Mouse (Mus musculus): Measurements from ENCODE around the gene Wdr34. TPM values are rescaled to one million over a fixed set of nuclear protein-coding genes. Genes with fewer than 3 reads are reported as not detected.

The Wdr34 gene
- polyA plus RNA-seq, 1 experiment from 2014 or later, result 6.2 TPM

DNA sequence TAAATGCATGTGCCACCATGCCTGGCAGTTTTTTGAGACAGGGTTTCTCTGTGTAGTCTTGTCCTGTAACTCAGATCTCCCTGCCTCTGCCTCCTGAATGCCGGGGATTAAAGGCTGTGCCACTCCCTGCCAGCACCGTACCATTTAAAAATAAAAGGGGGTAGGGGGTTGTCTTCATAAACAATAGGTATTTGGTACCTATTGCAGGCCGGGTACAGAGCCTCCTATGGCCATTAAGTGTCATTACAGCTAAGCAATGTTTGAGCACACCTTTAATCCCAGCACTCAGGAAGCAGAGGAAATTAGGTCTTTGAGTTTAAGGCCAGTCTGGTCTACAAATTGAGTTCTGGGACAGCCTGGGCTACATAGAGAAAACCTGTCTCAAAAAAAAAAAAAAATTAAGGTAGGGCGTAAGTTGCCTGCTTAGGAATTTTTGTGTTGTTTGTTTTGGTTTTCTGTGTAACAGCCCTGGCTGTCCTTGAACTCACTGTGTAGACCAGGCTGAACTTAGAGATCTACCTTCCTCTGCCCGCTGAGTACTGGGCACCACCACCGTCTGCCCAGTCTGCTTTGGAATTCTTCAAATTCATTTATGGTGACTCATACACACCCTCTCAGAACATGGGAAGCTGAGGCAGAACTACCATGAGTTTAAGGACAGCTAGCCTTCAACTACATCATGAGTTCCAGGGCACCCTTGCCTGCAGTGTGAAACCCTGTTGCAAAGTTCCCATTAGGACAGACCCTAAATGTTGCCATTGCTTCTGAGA lies 3.5 kb upstream of the Wdr34 start:
- no peak overlapping the region for H3K4me3 ChIP-seq (replicated peaks)
- H3K27ac ChIP-seq (replicated peaks), result no peak overlapping the region
- no peak overlapping the region for H3K4me2 ChIP-seq
- H3K9ac ChIP-seq, result no peak overlapping the region
- no peak for ATAC-seq (ENCODE audit: insufficient read depth)
- H3K4me1 ChIP-seq (replicated peaks), result peaks cover 26% of the 10 kb centered on the region
- peaks cover 11% of the 10 kb centered on the region for H3K27me3 ChIP-seq
- WGBS (ENCODE audit: insufficient replicate concordance), result 32% methylated on average over 6 of the region's 6 CpGs
- H3K9me3 ChIP-seq (replicated peaks), result no peaks in the 10 kb centered on the region
- no peaks in the 10 kb centered on the region for H3K36me3 ChIP-seq (replicated peaks)

DNA sequence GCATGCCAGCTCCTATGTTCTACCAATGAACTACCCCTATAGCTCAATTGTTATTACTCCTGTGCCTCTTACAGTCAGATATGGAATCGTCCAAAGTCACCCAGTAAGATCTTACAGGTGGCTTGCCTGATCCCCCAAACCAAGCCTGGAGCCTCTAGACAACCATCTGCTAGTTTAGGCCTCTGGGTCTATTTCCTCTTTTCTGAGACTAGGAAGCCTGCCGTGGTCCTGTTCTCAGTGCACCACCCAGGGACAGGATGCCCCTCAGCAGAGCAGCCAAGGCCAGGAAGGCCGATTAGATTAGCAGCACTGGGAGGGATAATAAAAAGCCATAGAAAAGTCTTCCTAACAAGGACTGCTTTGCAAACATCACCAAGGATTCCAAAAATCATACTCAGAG lies 1.1 kb upstream of the Wdr34 start:
- Histone ChIP-seq H3K9me3 (replicated peaks) (no peaks in the 10 kb centered on the region), H3K36me3 (replicated peaks) (no peaks in the 10 kb centered on the region), H3K27me3 (peaks cover 11% of the 10 kb centered on the region), H3K4me1 (replicated peaks) (peaks cover 23% of the 10 kb centered on the region), H3K4me2 (no peak overlapping the region), H3K27ac (replicated peaks) (peak overlapping the region; percentile 30; the same call in 1 of the 2 replicates), H3K4me3 (replicated peaks) (no peak overlapping the region), H3K9ac (no peak overlapping the region)
- no peak for ATAC-seq (ENCODE audit: insufficient read depth)
- WGBS (ENCODE audit: insufficient replicate concordance), result 22% methylated on average over 3 of the region's 3 CpGs

DNA sequence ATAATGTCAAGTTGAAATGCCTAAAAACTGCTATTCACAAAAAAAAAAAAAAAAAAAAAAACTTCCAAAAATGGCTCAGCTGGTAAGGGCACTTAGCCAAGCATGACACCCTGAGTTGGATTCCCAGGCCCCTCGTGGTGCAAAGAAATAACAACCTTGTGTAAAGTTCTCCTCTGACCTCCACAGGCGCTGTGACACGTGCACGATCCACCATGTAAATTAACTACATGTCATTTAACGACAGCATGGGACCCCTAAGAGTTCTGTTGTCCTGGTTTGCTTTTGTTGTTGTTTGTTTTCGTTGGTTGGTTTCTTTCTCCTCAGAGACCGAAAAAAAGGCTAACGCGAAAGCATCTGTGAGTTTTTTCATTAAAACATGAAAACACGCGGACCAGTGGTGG lies 580 bp downstream of the Wdr34 start:
- peaks cover 23% of the 10 kb centered on the region for H3K4me1 ChIP-seq (replicated peaks)
- H3K4me3 ChIP-seq (replicated peaks), result peak overlapping the region; percentile 68
- no peak for ATAC-seq (ENCODE audit: insufficient read depth)
- peaks cover under 1% of the 10 kb centered on the region for H3K27me3 ChIP-seq
- no peaks in the 10 kb centered on the region for H3K9me3 ChIP-seq (replicated peaks)
- WGBS (ENCODE audit: insufficient replicate concordance), result 40% methylated on average over 11 of the region's 11 CpGs
- peak overlapping the region; percentile 92 for H3K4me2 ChIP-seq
- peak overlapping the region; percentile 88 for H3K27ac ChIP-seq (replicated peaks)
- peak overlapping the region; percentile 68 for H3K9ac ChIP-seq
- no peaks in the 10 kb centered on the region for H3K36me3 ChIP-seq (replicated peaks)

DNA sequence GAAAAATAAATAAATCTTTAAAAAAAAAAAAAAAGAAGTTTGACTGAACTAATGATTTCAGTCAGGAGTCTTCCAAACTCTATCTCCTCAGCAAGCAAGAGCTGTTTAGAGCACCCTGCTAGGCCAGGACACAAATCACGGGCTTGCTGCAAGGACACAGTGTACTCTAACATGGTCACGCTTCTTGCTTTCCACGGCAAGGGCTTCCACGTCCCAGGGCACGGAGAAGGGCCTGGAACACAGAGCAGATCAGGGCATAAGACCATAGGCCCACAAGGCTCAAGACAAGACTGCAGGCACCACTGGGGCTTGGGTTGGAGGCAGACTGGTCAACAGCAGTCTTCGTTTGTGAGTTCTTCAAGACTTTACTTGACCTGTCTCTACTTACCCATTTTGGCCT lies 1.6 kb downstream of the Wdr34 start:
- no peak overlapping the region for H3K27ac ChIP-seq (replicated peaks)
- H3K9me3 ChIP-seq (replicated peaks), result no peaks in the 10 kb centered on the region
- H3K36me3 ChIP-seq (replicated peaks), result no peaks in the 10 kb centered on the region
- ATAC-seq (ENCODE audit: insufficient read depth), result no peak
- H3K4me3 ChIP-seq (replicated peaks), result no peak overlapping the region
- WGBS (ENCODE audit: insufficient replicate concordance), result 91% methylated on average over 6 of the region's 6 CpGs
- H3K9ac ChIP-seq, result no peak overlapping the region
- no peak overlapping the region for H3K4me2 ChIP-seq
- no peaks in the 10 kb centered on the region for H3K27me3 ChIP-seq
- H3K4me1 ChIP-seq (replicated peaks), result peaks cover 30% of the 10 kb centered on the region

DNA sequence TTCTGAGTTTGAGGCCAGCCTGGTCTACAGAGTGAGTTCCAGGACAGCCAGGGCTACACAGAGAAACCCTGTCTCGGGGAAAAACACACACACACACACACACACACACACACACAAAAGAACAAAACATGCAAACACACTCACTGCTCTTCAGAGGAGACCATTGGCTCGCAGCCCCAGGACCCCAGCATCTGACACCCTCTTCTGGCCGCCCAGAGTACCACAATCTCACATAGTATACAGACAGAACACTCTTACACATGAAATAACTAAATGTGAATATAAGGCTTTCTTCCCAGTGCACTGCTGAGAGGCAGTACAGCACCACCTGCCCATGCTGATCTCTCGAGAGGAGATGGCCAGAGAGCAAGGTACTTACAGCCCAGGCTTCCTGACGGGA lies 4.1 kb downstream of the Wdr34 start:
- no peak for ATAC-seq (ENCODE audit: insufficient read depth)

DNA sequence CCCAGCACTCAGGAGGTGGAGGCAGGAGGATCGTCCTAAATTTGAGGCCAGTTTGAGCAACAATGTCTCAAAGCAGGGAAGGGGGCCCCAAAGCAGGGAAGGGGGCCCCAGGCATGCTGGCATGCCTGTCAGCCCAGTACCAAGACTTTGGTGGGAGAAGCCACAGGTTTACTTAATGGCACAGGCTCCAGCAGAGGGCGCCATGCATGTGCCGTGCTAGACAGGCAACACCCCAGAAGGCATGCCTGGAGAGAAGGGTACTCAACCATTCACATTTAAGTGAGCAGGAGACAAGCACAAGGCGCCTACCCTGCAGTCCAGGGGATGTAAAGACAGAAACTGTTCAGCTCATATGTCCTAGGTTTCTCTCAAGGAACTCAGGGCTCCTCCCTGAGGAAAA lies 6.2 kb downstream of the Wdr34 start:
- Histone ChIP-seq H3K27me3 (no peaks in the 10 kb centered on the region), H3K9me3 (replicated peaks) (no peaks in the 10 kb centered on the region), H3K4me1 (replicated peaks) (peaks cover 8% of the 10 kb centered on the region), H3K4me3 (replicated peaks) (no peak overlapping the region), H3K4me2 (no peak overlapping the region), H3K27ac (replicated peaks) (no peak overlapping the region), H3K36me3 (replicated peaks) (no peaks in the 10 kb centered on the region), H3K9ac (no peak overlapping the region)
- ATAC-seq (ENCODE audit: insufficient read depth), result peak; percentile 37; the same call in 1 of the 2 replicates
- WGBS (ENCODE audit: insufficient replicate concordance), result 7% methylated on average over 4 of the region's 4 CpGs

More for the DNA sequence above, 4.1 kb downstream of the Wdr34 start:
- no peaks in the 10 kb centered on the region for H3K27me3 ChIP-seq
- H3K4me1 ChIP-seq (replicated peaks), result peaks cover 26% of the 10 kb centered on the region
- no peak overlapping the region for H3K4me2 ChIP-seq
- no peak overlapping the region for H3K4me3 ChIP-seq (replicated peaks)
- no peak overlapping the region for H3K9ac ChIP-seq
- no peaks in the 10 kb centered on the region for H3K9me3 ChIP-seq (replicated peaks)
- WGBS (ENCODE audit: insufficient replicate concordance), result 62% methylated on average over 5 of the region's 5 CpGs
- no peak overlapping the region for H3K27ac ChIP-seq (replicated peaks)
- no peaks in the 10 kb centered on the region for H3K36me3 ChIP-seq (replicated peaks)

DNA sequence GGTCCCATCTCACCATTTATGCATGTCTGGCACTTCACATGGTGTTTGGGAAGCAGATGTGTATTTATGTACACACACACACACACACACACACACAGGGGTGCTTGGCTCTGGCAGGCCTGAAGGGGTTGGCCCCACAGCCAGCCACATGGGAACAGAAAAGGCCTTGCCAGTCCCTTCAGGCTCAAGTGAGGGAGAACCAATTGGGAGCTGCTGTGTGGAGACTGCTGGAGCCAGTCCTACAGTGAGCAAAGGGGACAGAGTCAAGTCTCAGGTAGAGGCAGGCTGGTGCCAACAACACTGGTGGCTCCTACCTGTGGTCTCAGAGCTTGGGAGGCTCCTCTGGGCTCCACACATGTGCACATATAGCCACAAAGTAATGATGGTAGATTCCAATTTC lies 9.0 kb downstream of the Wdr34 start:
- Histone ChIP-seq H3K27me3 (no peaks in the 10 kb centered on the region), H3K4me2 (no peak overlapping the region), H3K36me3 (replicated peaks) (no peaks in the 10 kb centered on the region), H3K9ac (no peak overlapping the region), H3K4me3 (replicated peaks) (no peak overlapping the region), H3K27ac (replicated peaks) (no peak overlapping the region), H3K9me3 (replicated peaks) (no peaks in the 10 kb centered on the region), H3K4me1 (replicated peaks) (peaks cover 7% of the 10 kb centered on the region)
- no peak for ATAC-seq (ENCODE audit: insufficient read depth)

DNA sequence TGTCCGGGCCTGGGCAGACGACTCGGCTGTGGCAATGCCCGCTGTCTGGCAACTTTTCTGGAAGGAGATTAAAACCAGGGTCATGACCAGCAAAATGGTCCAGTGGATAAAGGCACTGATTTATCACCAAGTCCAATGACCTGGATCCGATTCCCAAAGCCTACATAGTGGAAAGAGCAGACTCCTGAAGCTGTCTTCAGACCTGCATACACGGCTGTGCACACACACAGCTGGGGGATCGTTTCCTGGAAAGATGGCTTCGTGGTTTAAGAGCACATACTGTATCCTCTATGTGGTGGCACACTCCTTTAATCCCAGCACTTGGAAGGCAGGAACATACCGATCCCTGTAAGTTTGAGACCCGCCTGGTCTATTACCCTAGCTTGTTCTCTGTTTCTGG lies 10.3 kb downstream of the Wdr34 start:
- no peak overlapping the region for H3K4me3 ChIP-seq (replicated peaks)
- no peak overlapping the region for H3K27ac ChIP-seq (replicated peaks)
- H3K4me1 ChIP-seq (replicated peaks), result peaks cover 7% of the 10 kb centered on the region
- no peak overlapping the region for H3K9ac ChIP-seq
- H3K36me3 ChIP-seq (replicated peaks), result no peaks in the 10 kb centered on the region
- no peak overlapping the region for H3K4me2 ChIP-seq
- no peak for ATAC-seq (ENCODE audit: insufficient read depth)
- no peaks in the 10 kb centered on the region for H3K27me3 ChIP-seq
- no peaks in the 10 kb centered on the region for H3K9me3 ChIP-seq (replicated peaks)
- WGBS (ENCODE audit: insufficient replicate concordance), result 75% methylated on average over 10 of the region's 10 CpGs

DNA sequence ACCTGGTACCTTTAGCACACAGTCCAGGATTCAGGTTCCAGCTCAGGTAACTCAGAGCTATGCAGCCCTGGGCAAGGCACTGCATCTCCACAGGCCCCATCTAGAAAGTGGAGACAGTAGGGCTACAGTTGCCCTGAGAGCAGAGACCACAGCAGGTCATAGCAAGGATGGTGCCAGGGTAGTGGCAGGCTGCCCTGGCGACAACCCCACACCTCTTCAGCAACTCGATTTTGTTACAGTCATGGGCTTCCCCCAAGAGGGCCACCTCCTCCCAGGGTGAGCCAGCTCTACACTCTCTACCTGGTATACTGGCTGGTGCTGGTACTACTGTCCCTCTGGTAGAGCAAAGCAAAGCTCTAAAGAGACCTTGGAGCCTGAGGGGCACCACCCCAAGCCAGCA lies 10.9 kb downstream of the Wdr34 start:
- Histone ChIP-seq H3K27ac (replicated peaks) (no peak overlapping the region), H3K36me3 (replicated peaks) (no peaks in the 10 kb centered on the region), H3K4me3 (replicated peaks) (no peak overlapping the region), H3K4me2 (no peak overlapping the region), H3K27me3 (no peaks in the 10 kb centered on the region), H3K4me1 (replicated peaks) (peaks cover 6% of the 10 kb centered on the region), H3K9ac (no peak overlapping the region), H3K9me3 (replicated peaks) (no peaks in the 10 kb centered on the region)
- 73% methylated on average over 2 of the region's 2 CpGs for WGBS (ENCODE audit: insufficient replicate concordance)
- ATAC-seq (ENCODE audit: insufficient read depth), result no peak

DNA sequence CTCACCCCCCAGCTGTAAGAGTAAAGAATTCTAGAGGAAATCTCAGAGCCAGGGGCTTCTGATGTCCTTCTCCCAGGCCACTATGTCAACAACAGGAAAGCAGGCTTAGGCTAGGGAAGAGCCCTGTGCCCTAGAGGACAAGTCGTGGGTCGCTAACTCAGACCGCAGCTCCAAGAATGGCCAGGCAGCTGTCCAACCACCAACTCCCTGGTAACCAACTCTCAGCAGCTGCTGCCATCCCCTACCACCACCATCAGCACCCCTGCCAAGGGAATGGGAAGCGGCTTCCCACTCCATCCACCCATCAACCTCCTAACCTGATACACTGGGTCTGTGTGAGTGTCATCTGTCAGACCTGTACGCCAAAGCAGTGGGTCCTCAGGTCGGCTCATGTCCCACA lies 15.7 kb downstream of the Wdr34 start:
- H3K36me3 ChIP-seq (replicated peaks), result peaks cover 33% of the 10 kb centered on the region
- ATAC-seq (ENCODE audit: insufficient read depth), result no peak
- H3K9ac ChIP-seq, result no peak overlapping the region
- no peaks in the 10 kb centered on the region for H3K9me3 ChIP-seq (replicated peaks)
- no peaks in the 10 kb centered on the region for H3K4me1 ChIP-seq (replicated peaks)
- H3K27ac ChIP-seq (replicated peaks), result no peak overlapping the region
- no peak overlapping the region for H3K4me2 ChIP-seq
- WGBS (ENCODE audit: insufficient replicate concordance), result 71% methylated on average over 6 of the region's 6 CpGs
- no peak overlapping the region for H3K4me3 ChIP-seq (replicated peaks)
- no peaks in the 10 kb centered on the region for H3K27me3 ChIP-seq

DNA sequence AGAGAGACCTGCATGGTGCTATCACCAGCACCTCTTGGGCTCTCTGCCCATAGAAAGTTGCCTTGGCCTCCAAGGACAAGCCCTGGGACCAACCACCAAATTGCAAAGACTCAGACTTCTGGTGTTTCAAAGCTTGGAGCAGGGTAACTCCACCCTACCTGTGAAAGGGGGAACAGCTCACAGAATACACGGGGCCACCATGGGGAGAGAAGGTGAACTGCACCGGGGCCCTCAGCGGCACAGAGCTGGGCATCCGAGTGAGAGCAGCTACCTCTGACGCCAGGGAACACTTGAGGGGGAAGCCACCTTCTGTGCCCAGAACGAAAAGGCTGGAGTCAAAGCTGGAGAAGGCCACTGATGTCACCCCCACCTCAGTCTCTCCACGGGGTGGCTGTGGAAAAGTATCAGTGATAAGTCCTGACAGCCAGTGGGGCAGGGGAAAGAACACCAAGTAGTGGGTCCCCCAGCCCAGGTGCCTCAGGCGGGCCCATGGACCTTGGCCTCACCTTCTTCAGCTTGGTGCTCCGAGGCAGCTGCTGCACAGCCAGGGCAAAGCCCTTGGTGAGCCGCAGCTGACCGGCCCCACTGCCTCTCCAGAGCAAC lies 16.3 kb downstream of the Wdr34 start:
- Histone ChIP-seq H3K9ac (no peak overlapping the region), H3K27ac (replicated peaks) (no peak overlapping the region), H3K9me3 (replicated peaks) (no peaks in the 10 kb centered on the region), H3K4me1 (replicated peaks) (no peaks in the 10 kb centered on the region), H3K27me3 (no peaks in the 10 kb centered on the region), H3K4me3 (replicated peaks) (no peak overlapping the region), H3K4me2 (no peak overlapping the region), H3K36me3 (replicated peaks) (peaks cover 40% of the 10 kb centered on the region)
- 59% methylated on average over 11 of the region's 11 CpGs for WGBS (ENCODE audit: insufficient replicate concordance)
- no peak for ATAC-seq (ENCODE audit: insufficient read depth)

DNA sequence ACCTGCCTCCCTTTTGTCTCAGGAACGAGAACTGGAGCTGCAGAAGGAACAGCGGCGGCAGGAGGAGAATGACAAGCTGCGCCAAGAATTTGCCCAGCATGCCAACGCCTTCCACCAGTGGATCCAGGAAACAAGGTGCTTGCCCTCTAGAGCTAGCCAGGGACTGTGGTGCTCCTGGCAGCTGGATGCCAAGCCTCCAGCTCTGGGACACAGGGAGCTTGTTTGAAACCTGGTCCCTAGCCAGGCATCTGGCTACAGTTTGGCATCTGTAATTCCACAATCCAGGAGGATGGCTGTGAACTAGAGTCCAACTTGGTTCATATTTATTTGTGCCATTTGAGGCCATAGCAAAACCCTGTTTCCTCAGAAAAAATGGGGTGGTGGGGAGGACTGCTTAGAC lies 21.7 kb downstream of the Wdr34 start:
- Histone ChIP-seq H3K9ac (no peak overlapping the region), H3K4me1 (replicated peaks) (no peaks in the 10 kb centered on the region), H3K4me3 (replicated peaks) (no peak overlapping the region), H3K27me3 (no peaks in the 10 kb centered on the region), H3K9me3 (replicated peaks) (no peaks in the 10 kb centered on the region), H3K4me2 (no peak overlapping the region), H3K27ac (replicated peaks) (no peak overlapping the region), H3K36me3 (replicated peaks) (peaks cover 83% of the 10 kb centered on the region)
- WGBS (ENCODE audit: insufficient replicate concordance), result 77% methylated on average over 5 of the region's 5 CpGs
- no peak for ATAC-seq (ENCODE audit: insufficient read depth)

Data from liver, embryonic 15.5 days (tissue).